Mouse (Mus musculus) heart, adult 2 months (tissue): Measurements from ENCODE around the gene Crim1.

Source experiments
- EP300 ChIP-seq: fragments of 200-500 bp; IDR thresholded peaks from 2 replicates; pipeline ENCODE4 v1.6.1; 2011; ENCODE audit warnings: low read depth, low read length, control low read depth; ENCODE audit not compliant: insufficient read depth
- POLR2A ChIP-seq: fragments of 200-500 bp; IDR thresholded peaks from 2 replicates; pipeline ENCODE4 v1.6.1; 2011; ENCODE audit warnings: mild to moderate bottlenecking, low read depth, low read length, control low read depth; ENCODE audit not compliant: insufficient read depth

DNA sequence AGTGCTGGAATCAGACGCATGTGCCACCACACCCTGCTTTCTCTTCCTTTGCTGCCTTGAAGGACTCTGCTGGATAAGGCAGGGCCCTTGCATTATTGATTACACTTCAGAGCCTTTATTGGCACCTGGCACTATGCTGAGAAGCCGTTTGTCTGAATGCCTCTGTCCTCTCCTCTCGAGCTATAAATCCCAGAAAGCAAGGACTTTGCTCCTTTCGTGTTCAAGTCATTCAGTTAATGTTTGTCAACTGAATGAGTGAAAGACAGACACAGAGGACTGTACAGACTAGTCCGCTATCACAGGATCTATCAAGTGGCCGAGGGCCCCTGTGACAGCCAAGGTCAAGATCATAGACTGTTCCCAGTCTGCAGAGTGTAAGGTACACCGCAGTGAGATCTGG, 73.8 kb downstream of the Crim1 start:
- TF ChIP-seq EP300: no peak
- TF ChIP-seq POLR2A: no peak
